Comparison of ENCODE assay signal across 27 mouse cellular contexts in the genomic region with DNA sequence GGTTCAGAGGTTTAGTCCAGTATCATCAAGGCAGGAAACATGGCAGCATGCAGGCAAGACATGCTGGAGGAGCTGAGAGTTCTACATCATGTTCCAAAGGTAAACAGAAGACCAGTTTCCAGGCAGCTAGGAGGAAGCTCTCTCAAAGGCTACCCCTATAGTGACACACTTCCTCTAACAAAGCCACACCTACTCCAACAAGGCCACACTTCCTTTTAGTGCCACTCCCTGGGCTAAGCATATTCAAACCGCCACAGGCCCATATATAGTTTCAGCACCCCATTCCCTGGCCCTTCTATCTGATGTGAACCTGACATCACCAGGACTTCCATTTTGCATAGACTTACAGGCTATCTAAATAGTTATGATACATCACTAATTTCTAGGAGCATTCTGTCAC.
DNase-seq lines count a peak whose midpoint lies in the region; ATAC-seq lines count a peak whose summit lies in the region.
"Had no signal": no experiment of that assay in that cellular context is flagged by ENCODE, and none has a peak within 500 bp of the region (broad histone marks: within the 10 kb centered on the region; RNA-seq: fewer than 3 reads in every experiment).

No protein-coding gene starts in this region.

- no peaks in the 10 kb centered on the region for H3K27me3 ChIP-seq in forebrain, embryonic 12.5 days
- no peaks in the 10 kb centered on the region for H3K27me3 ChIP-seq in forebrain, embryonic 14.5 days (replicated peaks; ENCODE audit: control insufficient read depth, insufficient read depth, low read length)
- no peaks in the 10 kb centered on the region for H3K27me3 ChIP-seq in hindbrain, embryonic 13.5 days
- no peaks in the 10 kb centered on the region for H3K27me3 ChIP-seq in hindbrain, embryonic 11.5 days (ENCODE audit: control insufficient read depth, insufficient read depth, low read length)
- H3K27me3 ChIP-seq in midbrain, embryonic 12.5 days, result 0 out of 2 replicates have a peak, but pooled peaks cover 5% of the 10 kb centered on the region
- no peaks in the 10 kb centered on the region; the same call in 1 of the 2 replicates for H3K27me3 ChIP-seq in midbrain, embryonic 16.5 days (ENCODE audit: control insufficient read depth, insufficient read depth, low read depth, low read length)
- no peaks in the 10 kb centered on the region for H3K27me3 ChIP-seq in midbrain, embryonic 14.5 days (ENCODE audit: control insufficient read depth, insufficient read depth, low read length)
- H3K27me3 ChIP-seq: CH12.LX; embryonic facial prominence, embryonic 15.5 days; heart, embryonic 15.5 days; kidney, embryonic 15.5 days; liver, embryonic 12.5 days had no signal

- no peak for DNase-seq in forebrain, embryonic 14.5 days (ENCODE audit: low spot score)
- no peak for DNase-seq in hindbrain, embryonic 11.5 days (ENCODE audit: low spot score)
- DNase-seq in midbrain, embryonic 14.5 days, result no peak
- no peak for DNase-seq in cerebellum, adult 11 months
- DNase-seq: adrenal gland, adult 8-10 months; cerebellum, adult 8-10 months; cerebellum, postnatal 25 days; gastrocnemius, postnatal 14 days; heart, adult 11 months; kidney, adult 18-20 months; kidney, postnatal 25 days; layer of hippocampus, postnatal 36 days; left cerebral cortex, postnatal 4 days; liver, postnatal 0 days; lung, postnatal 36 days; thymus, postnatal 4 days had no signal

- no peak overlapping the region for H3K4me2 ChIP-seq in forebrain, embryonic 12.5 days
- H3K4me2 ChIP-seq in forebrain, embryonic 14.5 days (ENCODE audit: low read length), result no peak overlapping the region
- H3K4me2 ChIP-seq in hindbrain, embryonic 13.5 days, result no peak overlapping the region
- no peak overlapping the region for H3K4me2 ChIP-seq in hindbrain, embryonic 11.5 days (replicated peaks; ENCODE audit: low read depth, low read length)
- no peak overlapping the region for H3K4me2 ChIP-seq in midbrain, embryonic 12.5 days (replicated peaks)
- no peak overlapping the region for H3K4me2 ChIP-seq in midbrain, embryonic 16.5 days (ENCODE audit: low read length)
- H3K4me2 ChIP-seq in midbrain, embryonic 14.5 days (ENCODE audit: low read length), result no peak overlapping the region
- H3K4me2 ChIP-seq: embryonic facial prominence, embryonic 15.5 days; heart, embryonic 15.5 days; kidney, embryonic 15.5 days; liver, embryonic 12.5 days had no signal

- H3K27ac ChIP-seq in forebrain, embryonic 12.5 days, result peak overlapping the region; percentile 63; the same call in 1 of the 2 replicates
- H3K27ac ChIP-seq in forebrain, embryonic 14.5 days (ENCODE audit: low read depth, low read length), result no peak overlapping the region
- peak overlapping the region; percentile 90 for H3K27ac ChIP-seq in hindbrain, embryonic 13.5 days
- H3K27ac ChIP-seq in hindbrain, embryonic 11.5 days (ENCODE audit: low read depth, low read length), result no peak overlapping the region
- peak overlapping the region; percentile 68 for H3K27ac ChIP-seq in midbrain, embryonic 12.5 days (replicated peaks)
- H3K27ac ChIP-seq in midbrain, embryonic 16.5 days (ENCODE audit: low read length), result no peak overlapping the region
- H3K27ac ChIP-seq in midbrain, embryonic 14.5 days (replicated peaks; ENCODE audit: low read depth, low read length), result peak overlapping the region; percentile 56; the same call in 1 of the 2 replicates
- H3K27ac ChIP-seq: embryonic facial prominence, embryonic 15.5 days; heart, embryonic 10.5 days; heart, embryonic 15.5 days; kidney, embryonic 15.5 days; liver, embryonic 12.5 days had no signal

- WGBS in forebrain, embryonic 12.5 days, result 90% methylated on average over 1 of the region's 1 CpGs
- 93% methylated on average over 1 of the region's 1 CpGs for WGBS in forebrain, embryonic 14.5 days
- WGBS in hindbrain, embryonic 13.5 days, result 87% methylated on average over 1 of the region's 1 CpGs
- WGBS in hindbrain, embryonic 11.5 days, result 97% methylated on average over 1 of the region's 1 CpGs
- 93% methylated on average over 1 of the region's 1 CpGs for WGBS in midbrain, embryonic 12.5 days
- 100% methylated on average over 1 of the region's 1 CpGs for WGBS in midbrain, embryonic 16.5 days
- WGBS in midbrain, embryonic 14.5 days, result 96% methylated on average over 1 of the region's 1 CpGs

- ATAC-seq in forebrain, embryonic 12.5 days (ENCODE audit: low FRiP score), result no peak
- no peak for ATAC-seq in forebrain, embryonic 14.5 days
- no peak for ATAC-seq in hindbrain, embryonic 13.5 days (ENCODE audit: low FRiP score)
- no peak for ATAC-seq in hindbrain, embryonic 11.5 days (ENCODE audit: low FRiP score)
- ATAC-seq in midbrain, embryonic 12.5 days (ENCODE audit: low FRiP score, low read depth), result no peak
- no peak for ATAC-seq in midbrain, embryonic 16.5 days
- ATAC-seq in midbrain, embryonic 14.5 days (ENCODE audit: low FRiP score, low TSS enrichment), result no peak
- ATAC-seq: liver, embryonic 12.5 days; liver, postnatal 0 days had no signal

- H3K9me3 ChIP-seq in forebrain, embryonic 12.5 days, result no peaks in the 10 kb centered on the region
- H3K9me3 ChIP-seq in forebrain, embryonic 14.5 days (replicated peaks; ENCODE audit: control insufficient read depth, low read length), result 0 out of 2 replicates have a peak, but pooled peaks cover 3% of the 10 kb centered on the region
- no peaks in the 10 kb centered on the region for H3K9me3 ChIP-seq in hindbrain, embryonic 13.5 days
- no peaks in the 10 kb centered on the region for H3K9me3 ChIP-seq in hindbrain, embryonic 11.5 days (ENCODE audit: control insufficient read depth, low read length)
- peaks cover 6% of the 10 kb centered on the region for H3K9me3 ChIP-seq in midbrain, embryonic 12.5 days
- H3K9me3 ChIP-seq in midbrain, embryonic 16.5 days (replicated peaks; ENCODE audit: control insufficient read depth, low read length, poor library complexity, severe bottlenecking), result no peaks in the 10 kb centered on the region; the same call in 1 of the 2 replicates
- H3K9me3 ChIP-seq in midbrain, embryonic 14.5 days (ENCODE audit: control insufficient read depth, low read length), result peaks cover 3% of the 10 kb centered on the region; the same call in 1 of the 2 replicates
- H3K9me3 ChIP-seq: heart, embryonic 15.5 days; liver, embryonic 12.5 days had no signal

- no peak overlapping the region for H3K9ac ChIP-seq in forebrain, embryonic 12.5 days
- H3K9ac ChIP-seq in forebrain, embryonic 14.5 days (ENCODE audit: low read length), result no peak overlapping the region
- H3K9ac ChIP-seq in hindbrain, embryonic 13.5 days, result no peak overlapping the region
- no peak overlapping the region for H3K9ac ChIP-seq in hindbrain, embryonic 11.5 days (ENCODE audit: low read depth, low read length)
- no peak overlapping the region for H3K9ac ChIP-seq in midbrain, embryonic 12.5 days (replicated peaks)
- H3K9ac ChIP-seq in midbrain, embryonic 16.5 days (ENCODE audit: low read depth, low read length), result no peak overlapping the region
- H3K9ac ChIP-seq in midbrain, embryonic 14.5 days (replicated peaks; ENCODE audit: low read length), result no peak overlapping the region
- H3K9ac ChIP-seq: embryonic facial prominence, embryonic 15.5 days; heart, embryonic 15.5 days; kidney, embryonic 15.5 days; liver, embryonic 12.5 days; liver, postnatal 0 days had no signal

- H3K36me3 ChIP-seq in forebrain, embryonic 12.5 days (replicated peaks), result no peaks in the 10 kb centered on the region
- H3K36me3 ChIP-seq in forebrain, embryonic 14.5 days (ENCODE audit: control insufficient read depth, insufficient read depth, low read length), result no peaks in the 10 kb centered on the region
- H3K36me3 ChIP-seq in hindbrain, embryonic 13.5 days, result peaks cover 6% of the 10 kb centered on the region; the same call in 1 of the 2 replicates
- H3K36me3 ChIP-seq in hindbrain, embryonic 11.5 days (ENCODE audit: control insufficient read depth, insufficient read depth, low read length), result no peaks in the 10 kb centered on the region
- H3K36me3 ChIP-seq in midbrain, embryonic 12.5 days, result no peaks in the 10 kb centered on the region
- H3K36me3 ChIP-seq in midbrain, embryonic 16.5 days (ENCODE audit: control insufficient read depth, insufficient read depth, low read length), result no peaks in the 10 kb centered on the region
- H3K36me3 ChIP-seq in midbrain, embryonic 14.5 days (ENCODE audit: control insufficient read depth, insufficient read depth, low read length), result no peaks in the 10 kb centered on the region
- H3K36me3 ChIP-seq: heart, embryonic 15.5 days; kidney, embryonic 15.5 days; liver, embryonic 12.5 days had no signal

- no peak overlapping the region for H3K4me3 ChIP-seq in forebrain, embryonic 12.5 days (replicated peaks)
- H3K4me3 ChIP-seq in forebrain, embryonic 14.5 days (ENCODE audit: low read depth, low read length), result no peak overlapping the region
- H3K4me3 ChIP-seq in hindbrain, embryonic 13.5 days, result no peak overlapping the region
- no peak overlapping the region for H3K4me3 ChIP-seq in hindbrain, embryonic 11.5 days (ENCODE audit: low read depth, low read length)
- H3K4me3 ChIP-seq in midbrain, embryonic 12.5 days, result no peak overlapping the region
- H3K4me3 ChIP-seq in midbrain, embryonic 16.5 days (ENCODE audit: low read depth, low read length), result no peak overlapping the region
- H3K4me3 ChIP-seq in midbrain, embryonic 14.5 days (replicated peaks; ENCODE audit: low read depth, low read length), result no peak overlapping the region
- H3K4me3 ChIP-seq: embryonic facial prominence, embryonic 10.5 days; embryonic facial prominence, embryonic 15.5 days; heart, embryonic 10.5 days; heart, embryonic 15.5 days; kidney, embryonic 15.5 days; liver, embryonic 12.5 days had no signal

- peaks cover 21% of the 10 kb centered on the region for H3K4me1 ChIP-seq in forebrain, embryonic 12.5 days
- H3K4me1 ChIP-seq in forebrain, embryonic 14.5 days (ENCODE audit: control insufficient read depth, insufficient read depth, low read length), result peaks cover 15% of the 10 kb centered on the region
- peaks cover 39% of the 10 kb centered on the region for H3K4me1 ChIP-seq in hindbrain, embryonic 13.5 days (replicated peaks)
- peaks cover 8% of the 10 kb centered on the region for H3K4me1 ChIP-seq in hindbrain, embryonic 11.5 days (replicated peaks; ENCODE audit: control insufficient read depth, insufficient read depth, low read length)
- H3K4me1 ChIP-seq in midbrain, embryonic 12.5 days, result peaks cover 18% of the 10 kb centered on the region
- peaks cover 13% of the 10 kb centered on the region for H3K4me1 ChIP-seq in midbrain, embryonic 16.5 days (ENCODE audit: control insufficient read depth, insufficient read depth, low read length)
- H3K4me1 ChIP-seq in midbrain, embryonic 14.5 days (ENCODE audit: control insufficient read depth, insufficient read depth, low read length), result peaks cover 15% of the 10 kb centered on the region
- H3K4me1 ChIP-seq: heart, embryonic 15.5 days; kidney, embryonic 15.5 days; liver, embryonic 12.5 days had no signal

Comparison
In these comparisons a context has a peak if more than half of its experiments do, and no peak if none do; other contexts are left out.
1. H3K27ac ChIP-seq: peak in forebrain, embryonic 12.5 days (single experiment), hindbrain, embryonic 13.5 days (single experiment), midbrain, embryonic 12.5 days (single experiment) and midbrain, embryonic 14.5 days (single experiment); none in forebrain, embryonic 14.5 days (single experiment), hindbrain, embryonic 11.5 days (single experiment) and midbrain, embryonic 16.5 days (single experiment).